In the genomic region with DNA sequence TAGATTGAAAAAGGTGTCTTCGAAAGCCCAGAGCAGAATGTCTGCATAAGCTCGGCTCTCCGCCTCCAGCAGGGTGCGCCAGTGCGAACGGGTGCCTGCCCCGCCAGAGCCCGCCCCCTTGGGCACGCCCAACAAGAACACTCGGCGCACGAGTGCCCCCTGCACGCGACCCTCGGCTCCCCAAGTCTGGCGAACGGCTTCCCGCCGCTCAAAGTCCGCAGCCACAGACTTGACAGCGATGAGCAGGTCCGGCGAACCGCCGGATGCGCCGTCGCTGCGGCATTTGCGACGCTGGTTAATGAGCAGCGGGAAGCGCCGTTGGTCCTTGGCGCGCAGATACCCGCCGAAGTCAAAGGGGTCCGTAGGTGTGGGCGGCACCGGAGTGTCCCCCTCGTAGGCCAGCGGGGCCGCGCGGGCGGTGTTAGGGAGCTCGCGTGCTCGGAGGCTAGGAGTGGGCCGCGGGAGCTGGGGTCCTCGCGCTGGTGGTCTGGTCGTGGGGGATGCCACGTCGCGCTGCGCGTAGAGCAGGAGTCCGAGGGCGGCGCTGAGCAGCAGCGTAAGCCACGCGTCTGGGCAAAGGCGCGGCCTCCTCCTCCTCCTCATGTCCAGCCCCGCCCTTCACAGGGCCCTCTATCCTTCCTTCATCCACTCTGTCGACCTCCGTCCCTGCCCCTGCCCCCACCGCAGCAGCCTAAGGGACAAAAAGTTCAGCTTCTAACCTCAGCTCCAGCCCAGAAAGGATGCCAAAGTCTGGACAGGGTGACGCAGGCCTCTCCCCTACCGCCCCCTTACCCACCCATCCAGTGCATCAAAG, we compare ENCODE assay signal across 8 mouse cellular contexts. TPM values are rescaled to one million over a fixed set of nuclear protein-coding genes. Genes with fewer than 3 reads are reported as not detected.
DNase-seq lines count a peak whose midpoint lies in the region; ATAC-seq and TF ChIP-seq lines count a peak whose summit lies in the region.

No protein-coding gene starts in this region.

- peaks cover 23% of the 10 kb centered on the region for H3K4me1 ChIP-seq in forebrain, embryonic 13.5 days
- H3K4me1 ChIP-seq in liver, postnatal 0 days (ENCODE audit: insufficient read depth), result peaks cover 29% of the 10 kb centered on the region
- peaks cover 5% of the 10 kb centered on the region; the same call in 1 of the 2 replicates for H3K4me1 ChIP-seq in neural tube, embryonic 14.5 days (ENCODE audit: control insufficient read depth, insufficient read depth, low read length)
- H3K4me1 ChIP-seq in testis, adult 2 months (ENCODE audit: control insufficient read depth, insufficient read depth, low read length), result peaks cover 26% of the 10 kb centered on the region

- peaks cover 30% of the 10 kb centered on the region for H3K36me3 ChIP-seq in forebrain, embryonic 13.5 days (ENCODE audit: poor library complexity, severe bottlenecking)
- H3K36me3 ChIP-seq in liver, postnatal 0 days (replicated peaks; ENCODE audit: insufficient read depth, low read length), result peaks cover 36% of the 10 kb centered on the region
- peaks cover 23% of the 10 kb centered on the region for H3K36me3 ChIP-seq in neural tube, embryonic 14.5 days (ENCODE audit: control insufficient read depth, insufficient read depth, low read length)
- H3K36me3 ChIP-seq in testis, adult 2 months (ENCODE audit: control insufficient read depth, insufficient read depth, low read length), result peaks cover 3% of the 10 kb centered on the region; the same call in 1 of the 2 replicates

- TF ChIP-seq CTCF in liver, postnatal 0 days (IDR thresholded peaks at IDR 0.05; ENCODE audit: low read depth), result peak; percentile 91
- peak; percentile 54; the same call in 1 of the 2 replicates for TF ChIP-seq CTCF in testis, adult 2 months (IDR thresholded peaks at IDR 0.05; ENCODE audit: control insufficient read depth, insufficient read depth, insufficient replicate concordance, low read depth, low read length)

- intact Hi-C loops in heart, postnatal 10 days (cut with DNase I), result loop anchor here (1.0 kb wide), 1 partner anchor 29 kb away; no protein-coding TSS in a partner anchor

- peak overlapping the region; percentile 59 for H3K4me3 ChIP-seq in forebrain, embryonic 13.5 days
- peak overlapping the region; percentile 58 for H3K4me3 ChIP-seq in liver, postnatal 0 days (ENCODE audit: low read depth, low read length)
- H3K4me3 ChIP-seq in neural tube, embryonic 14.5 days (ENCODE audit: low read depth, low read length), result peak overlapping the region; percentile 57
- peak overlapping the region; percentile 79 for H3K4me3 ChIP-seq in testis, adult 2 months (ENCODE audit: control insufficient read depth, low read depth, low read length)

- peak; percentile 95 for DNase-seq in ES-CJ7 (ENCODE audit: low read depth, low spot score)
- peak; percentile 92 to 95 for DNase-seq in heart, postnatal 10 days
- peak; percentile 90 for DNase-seq in layer of hippocampus, adult 11-12 months (ENCODE audit: low spot score)
- DNase-seq in liver, postnatal 0 days, result peak; percentile 92

- TF ChIP-seq EP300 in liver, postnatal 0 days (IDR thresholded peaks at IDR 0.05; ENCODE audit: low read depth), result no peak

- H3K27me3 ChIP-seq in forebrain, embryonic 13.5 days, result peaks cover 45% of the 10 kb centered on the region
- H3K27me3 ChIP-seq in liver, postnatal 0 days (ENCODE audit: insufficient read depth, low read length), result peaks cover 9% of the 10 kb centered on the region
- peaks cover 22% of the 10 kb centered on the region for H3K27me3 ChIP-seq in neural tube, embryonic 14.5 days (ENCODE audit: control insufficient read depth, insufficient read depth, low read length)
- H3K27me3 ChIP-seq in testis, adult 2 months (ENCODE audit: control insufficient read depth, insufficient read depth, low read length), result no peaks in the 10 kb centered on the region

- H3K4me2 ChIP-seq in forebrain, embryonic 13.5 days, result peak overlapping the region; percentile 97
- peak overlapping the region; percentile 93 for H3K4me2 ChIP-seq in liver, postnatal 0 days (ENCODE audit: low read depth, low read length)
- H3K4me2 ChIP-seq in neural tube, embryonic 14.5 days (ENCODE audit: low read depth, low read length), result peak overlapping the region; percentile 97

- under 1% methylated on average over 74 of the region's 74 CpGs for WGBS in forebrain, embryonic 13.5 days
- under 1% methylated on average over 62 of the region's 74 CpGs for WGBS in liver, postnatal 0 days (ENCODE audit: insufficient replicate concordance)
- under 1% methylated on average over 74 of the region's 74 CpGs for WGBS in neural tube, embryonic 14.5 days

- TF ChIP-seq POLR2A in testis, adult 2 months (IDR thresholded peaks at IDR 0.05; ENCODE audit: control insufficient read depth, low read depth, low read length), result no peak

- H3K9me3 ChIP-seq in forebrain, embryonic 13.5 days (replicated peaks), result no peaks in the 10 kb centered on the region
- no peaks in the 10 kb centered on the region for H3K9me3 ChIP-seq in liver, postnatal 0 days (ENCODE audit: low read length)
- no peaks in the 10 kb centered on the region for H3K9me3 ChIP-seq in neural tube, embryonic 14.5 days (ENCODE audit: control insufficient read depth, low read length)

- H3K27ac ChIP-seq in forebrain, embryonic 13.5 days, result no peak overlapping the region
- peak overlapping the region; percentile 16 for H3K27ac ChIP-seq in liver, postnatal 0 days (ENCODE audit: low read depth)
- peak overlapping the region; percentile 48; the same call in 1 of the 2 replicates for H3K27ac ChIP-seq in neural tube, embryonic 14.5 days (ENCODE audit: low read depth, low read length)
- H3K27ac ChIP-seq in testis, adult 2 months (ENCODE audit: control insufficient read depth, insufficient read depth, low read depth, low read length), result peak overlapping the region; percentile 67

- peak; percentile 47 for ATAC-seq in cerebellum, adult (ENCODE audit: insufficient number of reproducible peaks, low FRiP score, low TSS enrichment)
- peak; percentile 84 for ATAC-seq in forebrain, embryonic 13.5 days
- peak; percentile 87 for ATAC-seq in liver, postnatal 0 days
- peak; percentile 83 for ATAC-seq in neural tube, embryonic 14.5 days (ENCODE audit: low read depth)

- H3K9ac ChIP-seq in forebrain, embryonic 13.5 days, result peak overlapping the region; percentile 71
- peak overlapping the region; percentile 59 for H3K9ac ChIP-seq in liver, postnatal 0 days (replicated peaks)
- peak overlapping the region; percentile 72 for H3K9ac ChIP-seq in neural tube, embryonic 14.5 days (replicated peaks; ENCODE audit: low read depth, low read length)

RNA-seq across cellular contexts. Expression of gene B3gnt9, which starts 0.6 kb away (rescaled TPM):
- polyA plus RNA-seq in forebrain, embryonic 13.5 days (2015; fragmentation: Nextera tagmentation; extraction: Ambion mirVana), result 1.3 and 2.4 TPM in 2 replicates
- 1 to 10 TPM; 8.9 to 9.5 TPM for total RNA-seq in heart, postnatal 10 days (2021)
- polyA plus RNA-seq in liver, postnatal 0 days (2015; fragmentation: Nextera tagmentation; extraction: Ambion mirVana), result 1.6 and 2.0 TPM in 2 replicates
- 6.2 and 8.3 TPM in 2 replicates for polyA plus RNA-seq in neural tube, embryonic 14.5 days (2014; fragmentation: Nextera tagmentation; extraction: Ambion mirVana)
- polyA plus RNA-seq in testis, adult 2 months (2012; rRNA removed), result 6.8 and 7.0 TPM in 2 replicates

RNA-seq across cellular contexts. Expression of gene Tradd, which starts 10.1 kb away (rescaled TPM):
- 13.2 and 13.3 TPM in 2 replicates for polyA plus RNA-seq in forebrain, embryonic 13.5 days (2015; fragmentation: Nextera tagmentation; extraction: Ambion mirVana)
- 1 to 10 TPM; 9.1 to 9.7 TPM for total RNA-seq in heart, postnatal 10 days (2021)
- polyA plus RNA-seq in liver, postnatal 0 days (2015; fragmentation: Nextera tagmentation; extraction: Ambion mirVana), result 14.3 and 15.1 TPM in 2 replicates
- 13.1 and 18.8 TPM in 2 replicates for polyA plus RNA-seq in neural tube, embryonic 14.5 days (2014; fragmentation: Nextera tagmentation; extraction: Ambion mirVana)
- polyA plus RNA-seq in testis, adult 2 months (2012; rRNA removed), result 2.4 TPM in 2 replicates

RNA-seq across cellular contexts. Expression of gene Fbxl8, which starts 10.1 kb away (rescaled TPM):
- 0.44 and 0.58 TPM in 2 replicates for polyA plus RNA-seq in forebrain, embryonic 13.5 days (2015; fragmentation: Nextera tagmentation; extraction: Ambion mirVana)
- total RNA-seq in heart, postnatal 10 days (2021), result 1 to 10 TPM; 2.8 to 4.1 TPM
- polyA plus RNA-seq in liver, postnatal 0 days (2015; fragmentation: Nextera tagmentation; extraction: Ambion mirVana), result 0.95 and 1.2 TPM in 2 replicates
- 0.96 and 1.8 TPM in 2 replicates for polyA plus RNA-seq in neural tube, embryonic 14.5 days (2014; fragmentation: Nextera tagmentation; extraction: Ambion mirVana)
- 0.51 and 0.55 TPM in 2 replicates for polyA plus RNA-seq in testis, adult 2 months (2012; rRNA removed)

RNA-seq across cellular contexts. Expression of gene Hsf4, which starts 15.2 kb away (rescaled TPM):
- 0.10 and 0.13 TPM in 2 replicates for polyA plus RNA-seq in forebrain, embryonic 13.5 days (2015; fragmentation: Nextera tagmentation; extraction: Ambion mirVana)
- total RNA-seq in heart, postnatal 10 days (2021), result under 1 TPM; 0.84 to 0.94 TPM
- polyA plus RNA-seq in liver, postnatal 0 days (2015; fragmentation: Nextera tagmentation; extraction: Ambion mirVana), result not detected in 2 replicates
- 0.66 and 0.71 TPM in 2 replicates for polyA plus RNA-seq in neural tube, embryonic 14.5 days (2014; fragmentation: Nextera tagmentation; extraction: Ambion mirVana)
- polyA plus RNA-seq in testis, adult 2 months (2012; rRNA removed), result 0.09 and 0.20 TPM in 2 replicates

RNA-seq across cellular contexts. Expression of gene Nol3, which starts 21.6 kb away (rescaled TPM):
- 2.4 and 3.0 TPM in 2 replicates for polyA plus RNA-seq in forebrain, embryonic 13.5 days (2015; fragmentation: Nextera tagmentation; extraction: Ambion mirVana)
- total RNA-seq in heart, postnatal 10 days (2021), result 10 to 100 TPM; 14.7 to 16.2 TPM
- 0.05 and 0.24 TPM in 2 replicates for polyA plus RNA-seq in liver, postnatal 0 days (2015; fragmentation: Nextera tagmentation; extraction: Ambion mirVana)
- polyA plus RNA-seq in neural tube, embryonic 14.5 days (2014; fragmentation: Nextera tagmentation; extraction: Ambion mirVana), result 5.5 and 5.9 TPM in 2 replicates
- 0.09 and 0.11 TPM in 2 replicates for polyA plus RNA-seq in testis, adult 2 months (2012; rRNA removed)
